Mouse (Mus musculus) midbrain, postnatal 0 days (tissue): ENCODE data around the gene Atg4d. TPM values are rescaled to one million over a fixed set of nuclear protein-coding genes. Genes with fewer than 3 reads are reported as not detected.

Experiments
- ATAC-seq: fragments of 200-750 bp; cut with Nextera tagmentation; 2 replicates; pipeline ENCODE4 v1.8.0; 2017; ENCODE audit warnings: moderate number of reproducible peaks, mild to moderate bottlenecking, moderate TSS enrichment, moderate library complexity; ENCODE audit not compliant: low FRiP score
- DNase-seq: peaks from one replicate; pipeline ENCODE4 v3.0.0-alpha.2; 2015; ENCODE audit warnings: low spot score
- H3K27ac ChIP-seq: fragments of 300-500 bp; sonication (generic); 2 replicates; pipeline ENCODE4 v1.5.1; 2014; ENCODE audit warnings: low read depth, mild to moderate bottlenecking, low read length, mixed read lengths
- H3K27me3 ChIP-seq: fragments of 300-500 bp; sonication (generic); 2 replicates; pipeline ENCODE4 v1.6.1; 2014; ENCODE audit warnings: low read length, control low read depth, mixed read lengths; ENCODE audit not compliant: insufficient read depth
- H3K36me3 ChIP-seq: fragments of 300-500 bp; sonication (generic); 2 replicates; pipeline ENCODE4 v1.6.1; 2014; ENCODE audit warnings: low read length, control low read depth, mixed read lengths; ENCODE audit not compliant: insufficient read depth
- H3K4me1 ChIP-seq: fragments of 300-500 bp; sonication (generic); 2 replicates; pipeline ENCODE4 v1.6.1; 2014; ENCODE audit warnings: mild to moderate bottlenecking, control low read depth, antibody characterized with exemption, low read length, mixed read lengths; ENCODE audit not compliant: insufficient read depth
- H3K4me2 ChIP-seq: fragments of 300-500 bp; sonication (generic); 2 replicates; pipeline ENCODE4 v1.6.1; 2014; ENCODE audit warnings: low read depth, mild to moderate bottlenecking, low read length, mixed read lengths; ENCODE audit not compliant: poor library complexity, severe bottlenecking
- H3K4me3 ChIP-seq: fragments of 300-500 bp; sonication (generic); 2 replicates; pipeline ENCODE4 v1.5.1; 2014; ENCODE audit warnings: low read depth, mild to moderate bottlenecking, low read length, moderate library complexity
- H3K9ac ChIP-seq: fragments of 300-500 bp; sonication (generic); replicated peaks from 2 replicates; pipeline ENCODE4 v1.6.1; 2014; ENCODE audit warnings: mild to moderate bottlenecking, low read length, moderate library complexity, mixed read lengths; ENCODE audit not compliant: poor library complexity, severe bottlenecking
- H3K9me3 ChIP-seq: fragments of 300-500 bp; sonication (generic); 2 replicates; pipeline ENCODE4 v1.6.1; 2016; ENCODE audit warnings: low read length, control low read depth
- CTCF ChIP-seq: IDR thresholded peaks from 2 replicates; pipeline ENCODE4 v1.5.1; 2016; ENCODE audit warnings: antibody characterized with exemption, mild to moderate bottlenecking
- WGBS: fragments of 180-500 bp; shearing (Covaris S2); extraction: QIAGEN DNeasy Blood & Tissue Kit; methylation state at CpG from one replicate; pipeline ENCODE4 v1.1.7; 2014; 5-methylcytosine and 5-hydroxymethylcytosine counted together
- polyA plus RNA-seq: library from polyadenylated mRNA; unstranded; fragments of >200 nt; fragmentation: Nextera tagmentation; extraction: Ambion mirVana; gene quantifications from 2 replicates; pipeline ENCODE4 v1.2.1, GENCODE M21; 2015
- total RNA-seq: library from RNA; depleted of rRNA; stranded (reverse); fragments of >200 nt; gene quantifications from 2 replicates; pipeline ENCODE4 v1.2.3, GENCODE M21; 2014

The Atg4d gene
- total and polyA plus RNA-seq, 2 experiments from 2014 or later, result 26.3 to 26.6 TPM

- 69% methylated on average over 15 of the region's 15 CpGs for WGBS
These were observed 44.2 kb downstream of the Atg4d start for GRCm38 (mm10) chr9:21309150-21309741.

GRCm38 (mm10) chr9:21311695-21312094 lies 46.6 kb downstream of the Atg4d start:
- ATAC-seq, result no peak
- peak overlapping the region; percentile 25 for H3K4me3 ChIP-seq
- H3K4me2 ChIP-seq, result peak overlapping the region; percentile 42
- H3K9ac ChIP-seq, result no peak overlapping the region
- no peak for DNase-seq
- no peaks in the 10 kb centered on the region for H3K36me3 ChIP-seq
- H3K27me3 ChIP-seq, result no peaks in the 10 kb centered on the region
- no peak overlapping the region for H3K27ac ChIP-seq
- no peaks in the 10 kb centered on the region for H3K4me1 ChIP-seq
- TF ChIP-seq CTCF, result no peak
- WGBS, result 29% methylated on average over 7 of the region's 7 CpGs
- H3K9me3 ChIP-seq, result no peaks in the 10 kb centered on the region

More at GRCm38 (mm10) chr9:21309150-21309741, 44.2 kb downstream of the Atg4d start:
- H3K27me3 ChIP-seq, result no peaks in the 10 kb centered on the region
- no peak overlapping the region for H3K4me2 ChIP-seq
- no peak for TF ChIP-seq CTCF
- no peaks in the 10 kb centered on the region for H3K4me1 ChIP-seq
- no peak overlapping the region for H3K9ac ChIP-seq
- H3K9me3 ChIP-seq, result no peaks in the 10 kb centered on the region
- ATAC-seq (no peak), DNase-seq (no peak)
- H3K4me3 ChIP-seq, result no peak overlapping the region
- H3K27ac ChIP-seq, result no peak overlapping the region
- H3K36me3 ChIP-seq, result no peaks in the 10 kb centered on the region

GRCm38 (mm10) chr9:21312134-21312533 lies 47.0 kb downstream of the Atg4d start, which contains the start of gene Ap1m2:
TSS of gene Ap1m2 (minus strand) at chr9:21312337.
- H3K4me1 ChIP-seq, result no peaks in the 10 kb centered on the region
- no peak for ATAC-seq
- H3K4me3 ChIP-seq, result peak within 1 kb of the TSS; percentile 25
- H3K4me2 ChIP-seq, result peak within 1 kb of the TSS; percentile 42
- peak; percentile 47 for TF ChIP-seq CTCF
- no peaks in the 10 kb centered on the region for H3K27me3 ChIP-seq
- no peaks in the 10 kb centered on the region for H3K36me3 ChIP-seq
- peak; percentile 40 for DNase-seq
- H3K9ac ChIP-seq, result no peak within 1 kb of the TSS
- WGBS, result 15% methylated on average over 35 of the region's 35 CpGs
- H3K27ac ChIP-seq, result no peak within 1 kb of the TSS
- no peaks in the 10 kb centered on the region for H3K9me3 ChIP-seq

- peak; percentile 88 for TF ChIP-seq CTCF
- peak; percentile 55; the same call in 1 of the 2 replicates for ATAC-seq
- Histone ChIP-seq H3K27ac (no peak overlapping the region), H3K4me1 (no peaks in the 10 kb centered on the region), H3K27me3 (no peaks in the 10 kb centered on the region), H3K9ac (no peak overlapping the region), H3K36me3 (no peaks in the 10 kb centered on the region), H3K4me3 (no peak overlapping the region), H3K4me2 (no peak overlapping the region), H3K9me3 (no peaks in the 10 kb centered on the region)
- WGBS, result 10% methylated on average over 11 of the region's 11 CpGs
- peak; percentile 72 for DNase-seq
These were observed 48.3 kb downstream of the Atg4d start for GRCm38 (mm10) chr9:21313394-21313793.

- no peak overlapping the region for H3K9ac ChIP-seq
- H3K27ac ChIP-seq, result no peak overlapping the region
- no peaks in the 10 kb centered on the region for H3K36me3 ChIP-seq
- no peaks in the 10 kb centered on the region for H3K9me3 ChIP-seq
- H3K4me2 ChIP-seq, result no peak overlapping the region
- DNase-seq (no peak), ATAC-seq (no peak)
- no peaks in the 10 kb centered on the region for H3K4me1 ChIP-seq
- WGBS, result 91% methylated on average over 9 of the region's 9 CpGs
- no peak overlapping the region for H3K4me3 ChIP-seq
- TF ChIP-seq CTCF, result no peak
- H3K27me3 ChIP-seq, result no peaks in the 10 kb centered on the region
These were observed 49.5 kb downstream of the Atg4d start for GRCm38 (mm10) chr9:21314367-21315140.

GRCm38 (mm10) chr9:21315421-21315820 lies 50.3 kb downstream of the Atg4d start:
- H3K27me3 ChIP-seq, result no peaks in the 10 kb centered on the region
- no peaks in the 10 kb centered on the region for H3K4me1 ChIP-seq
- H3K9ac ChIP-seq, result no peak overlapping the region
- WGBS, result 53% methylated on average over 5 of the region's 5 CpGs
- H3K4me3 ChIP-seq, result no peak overlapping the region
- no peak overlapping the region for H3K27ac ChIP-seq
- ATAC-seq (no peak), DNase-seq (no peak)
- no peaks in the 10 kb centered on the region for H3K36me3 ChIP-seq
- no peak for TF ChIP-seq CTCF
- no peak overlapping the region for H3K4me2 ChIP-seq
- no peaks in the 10 kb centered on the region for H3K9me3 ChIP-seq
